Mouse (Mus musculus) forebrain, embryonic 16.5 days (tissue): ENCODE results near the gene Eif4ebp2. TPM values are rescaled to one million over a fixed set of nuclear protein-coding genes. Genes with fewer than 3 reads are reported as not detected.
A peak's percentile ranks its signal among the peaks of the same experiment; 100 is the strongest.

ENCODE experiments used
- ATAC-seq: fragments of 200-750 bp; cut with Nextera tagmentation; 2 replicates; pipeline ENCODE4 v1.8.0; 2017; ENCODE audit warnings: mild to moderate bottlenecking, moderate library complexity
- H3K27ac ChIP-seq: fragments of 300-500 bp; sonication (generic); 2 replicates; pipeline ENCODE4 v1.5.1; 2014; ENCODE audit warnings: low read length, control low read depth
- H3K27me3 ChIP-seq: fragments of 300-500 bp; sonication (generic); replicated peaks from 2 replicates; pipeline ENCODE4 v1.6.1; 2014; ENCODE audit warnings: low read length; ENCODE audit not compliant: control insufficient read depth, insufficient read depth
- H3K36me3 ChIP-seq: fragments of 300-500 bp; sonication (generic); 2 replicates; pipeline ENCODE4 v1.6.1; 2014; ENCODE audit not compliant: control insufficient read depth, insufficient read depth
- H3K4me1 ChIP-seq: fragments of 300-500 bp; sonication (generic); replicated peaks from 2 replicates; pipeline ENCODE4 v1.6.1; 2014; ENCODE audit warnings: low read length; ENCODE audit not compliant: control insufficient read depth, insufficient read depth
- H3K4me2 ChIP-seq: fragments of 300-500 bp; sonication (generic); 2 replicates; pipeline ENCODE4 v1.6.1; 2014; ENCODE audit warnings: mild to moderate bottlenecking, low read length, control low read depth
- H3K4me3 ChIP-seq: fragments of 300-500 bp; sonication (generic); replicated peaks from 2 replicates; pipeline ENCODE4 v1.5.1; 2014; ENCODE audit warnings: mild to moderate bottlenecking, low read length, control low read depth
- H3K9ac ChIP-seq: fragments of 300-500 bp; sonication (generic); replicated peaks from 2 replicates; pipeline ENCODE4 v1.6.1; 2014; ENCODE audit warnings: low read depth, low read length, control low read depth
- H3K9me3 ChIP-seq: fragments of 300-500 bp; sonication (generic); 2 replicates; pipeline ENCODE4 v1.6.1; 2016; ENCODE audit warnings: low read length; ENCODE audit not compliant: control insufficient read depth
- WGBS: fragments of 180-500 bp; shearing (Covaris S2); extraction: QIAGEN DNeasy Blood & Tissue Kit; methylation state at CpG from one replicate; pipeline ENCODE4 v1.1.7; 2014; 5-methylcytosine and 5-hydroxymethylcytosine counted together
- polyA plus RNA-seq: library from polyadenylated mRNA; unstranded; fragments of >200 nt; fragmentation: Nextera tagmentation; extraction: Ambion mirVana; gene quantifications from 2 replicates; pipeline ENCODE4 v1.2.1, GENCODE M21; 2015

Eif4ebp2 gene
- polyA plus RNA-seq, 1 experiment from 2014 or later = 78.2 TPM

- peak; percentile 87 for ATAC-seq
- under 1% methylated on average over 56 of the region's 60 CpGs for WGBS
- Histone ChIP-seq H3K4me1 (peaks cover 26% of the 10 kb centered on the region), H3K36me3 (no peaks in the 10 kb centered on the region), H3K4me3 (peak within 1 kb of the TSS; percentile 78), H3K27me3 (no peaks in the 10 kb centered on the region), H3K27ac (no peak within 1 kb of the TSS; the same call in 1 of the 2 replicates), H3K9ac (peak within 1 kb of the TSS; percentile 82), H3K9me3 (no peaks in the 10 kb centered on the region), H3K4me2 (peak within 1 kb of the TSS; percentile 98)
Measured at GRCm38 (mm10) chr10:61383021-61383714, 69.3 kb downstream of the Eif4ebp2 start, which contains the start of gene Pald1. Gene Pald1, minus strand, starts transcription at chr10:61383530.

GRCm38 (mm10) chr10:61382281-61382731 is 70.2 kb downstream of the Eif4ebp2 start:
- Histone ChIP-seq H3K4me1 (peaks cover 26% of the 10 kb centered on the region), H3K4me2 (peak overlapping the region; percentile 98), H3K27ac (no peak overlapping the region), H3K9ac (peak overlapping the region; percentile 82), H3K4me3 (peak overlapping the region; percentile 78), H3K27me3 (no peaks in the 10 kb centered on the region), H3K9me3 (no peaks in the 10 kb centered on the region), H3K36me3 (no peaks in the 10 kb centered on the region)
- peak; percentile 5; the same call in 1 of the 2 replicates for ATAC-seq
- 3% methylated on average over 8 of the region's 8 CpGs for WGBS

GRCm38 (mm10) chr10:61381823-61382222 is 70.6 kb downstream of the Eif4ebp2 start:
- H3K4me3 ChIP-seq = peak overlapping the region; percentile 78
- H3K4me1 ChIP-seq = peaks cover 26% of the 10 kb centered on the region
- no peak overlapping the region for H3K9ac ChIP-seq
- H3K27me3 ChIP-seq = no peaks in the 10 kb centered on the region
- no peaks in the 10 kb centered on the region for H3K9me3 ChIP-seq
- WGBS = 22% methylated on average over 8 of the region's 8 CpGs
- H3K4me2 ChIP-seq = peak overlapping the region; percentile 98
- H3K27ac ChIP-seq = no peak overlapping the region
- no peak for ATAC-seq
- no peaks in the 10 kb centered on the region for H3K36me3 ChIP-seq

GRCm38 (mm10) chr10:61380186-61380585 is 72.3 kb downstream of the Eif4ebp2 start:
- Histone ChIP-seq H3K4me3 (no peak overlapping the region), H3K9ac (no peak overlapping the region), H3K36me3 (no peaks in the 10 kb centered on the region), H3K27ac (no peak overlapping the region), H3K4me1 (peaks cover 26% of the 10 kb centered on the region), H3K4me2 (no peak overlapping the region), H3K27me3 (no peaks in the 10 kb centered on the region), H3K9me3 (no peaks in the 10 kb centered on the region)
- ATAC-seq = no peak
- WGBS = 14% methylated on average over 9 of the region's 9 CpGs

GRCm38 (mm10) chr10:61379340-61380040 is 73.0 kb downstream of the Eif4ebp2 start:
- no peak overlapping the region for H3K9ac ChIP-seq
- H3K9me3 ChIP-seq = no peaks in the 10 kb centered on the region
- no peaks in the 10 kb centered on the region for H3K36me3 ChIP-seq
- H3K27me3 ChIP-seq = no peaks in the 10 kb centered on the region
- H3K4me2 ChIP-seq = no peak overlapping the region
- H3K4me3 ChIP-seq = no peak overlapping the region
- no peak overlapping the region for H3K27ac ChIP-seq
- ATAC-seq = no peak
- peaks cover 26% of the 10 kb centered on the region for H3K4me1 ChIP-seq
- WGBS = 87% methylated on average over 13 of the region's 13 CpGs

- Histone ChIP-seq H3K27me3 (no peaks in the 10 kb centered on the region), H3K36me3 (no peaks in the 10 kb centered on the region), H3K9me3 (no peaks in the 10 kb centered on the region), H3K9ac (no peak overlapping the region), H3K4me3 (no peak overlapping the region), H3K4me2 (no peak overlapping the region), H3K4me1 (peaks cover 21% of the 10 kb centered on the region), H3K27ac (no peak overlapping the region)
- no peak for ATAC-seq
- WGBS = 81% methylated on average over 5 of the region's 5 CpGs
Measured at GRCm38 (mm10) chr10:61378698-61379097, 73.8 kb downstream of the Eif4ebp2 start.

Other genes with a start within 250 kb of the Eif4ebp2 start
- 0.10 and 0.27 TPM in 2 replicates for gene Adamts14, start 179.2 kb downstream of the Eif4ebp2 start, polyA plus RNA-seq
- not detected in 2 replicates for gene Prf1, start 154.8 kb downstream of the Eif4ebp2 start, polyA plus RNA-seq
- 17.1 and 18.0 TPM in 2 replicates for gene Pald1, start 69.1 kb downstream of the Eif4ebp2 start, polyA plus RNA-seq
- gene Nodal, start 34.7 kb downstream of the Eif4ebp2 start, polyA plus RNA-seq = 0.10 and 0.15 TPM in 2 replicates
- 25.7 and 28.1 TPM in 2 replicates for gene Lrrc20, start 23.1 kb upstream of the Eif4ebp2 start, polyA plus RNA-seq
- gene Npffr1, start 142.8 kb upstream of the Eif4ebp2 start, polyA plus RNA-seq = 0.34 and 1.1 TPM in 2 replicates
- 244 and 261 TPM in 2 replicates for gene Ppa1, start 195.9 kb upstream of the Eif4ebp2 start, polyA plus RNA-seq
- gene Sar1a, start 227.6 kb upstream of the Eif4ebp2 start, polyA plus RNA-seq = 224 and 244 TPM in 2 replicates
- 20.2 and 22.4 TPM in 2 replicates for gene Tysnd1, start 242.9 kb upstream of the Eif4ebp2 start, polyA plus RNA-seq